Mouse (Mus musculus): ENCODE data around the gene Gucy2e. TPM values are rescaled to one million over a fixed set of nuclear protein-coding genes. Genes with fewer than 3 reads are reported as not detected.

The Gucy2e gene
- polyA plus RNA-seq, 1 experiment from 2014 or later: not detected

DNA sequence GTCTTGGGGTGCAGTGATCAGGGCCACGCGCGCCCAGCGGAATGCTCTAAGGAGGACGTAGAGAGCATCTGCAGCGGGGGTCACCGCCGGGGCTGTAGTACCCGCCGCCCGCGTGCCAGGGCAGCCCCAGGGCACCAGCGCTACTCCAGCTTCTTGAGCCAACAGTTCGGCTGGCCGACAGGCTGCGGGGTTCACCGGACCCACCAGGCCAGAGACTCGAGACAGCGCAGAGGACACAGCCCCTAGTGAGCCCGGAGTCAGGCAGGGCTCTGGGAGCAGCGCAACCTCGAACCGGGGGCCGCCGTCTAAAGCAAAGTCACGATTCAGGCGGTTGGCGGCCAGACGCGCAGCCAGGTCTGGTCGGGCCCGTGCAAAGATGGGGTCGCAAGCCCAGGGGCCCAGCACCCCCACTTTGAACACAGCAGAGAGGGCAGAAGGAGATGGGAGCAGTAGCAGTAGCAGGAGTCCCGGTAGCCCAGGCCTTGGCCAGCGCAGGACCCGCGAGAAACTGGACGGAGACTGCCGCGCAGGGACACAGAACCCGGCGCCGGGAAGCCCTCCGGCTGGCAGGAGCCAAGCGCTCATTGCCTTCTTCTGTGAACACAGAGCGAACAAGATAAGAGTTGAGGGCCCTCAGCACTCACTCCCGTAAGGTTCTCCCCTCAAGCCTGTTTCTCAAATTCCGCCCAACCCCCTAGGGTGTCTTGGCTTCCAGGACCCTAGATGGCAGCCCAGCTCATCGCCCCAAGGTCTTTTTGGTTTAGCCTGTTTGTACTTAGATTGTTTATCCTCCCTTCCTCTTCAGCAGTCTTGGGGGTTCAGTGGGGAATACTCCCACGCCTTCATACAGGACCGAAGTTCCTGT lies 543 bp downstream of the Gucy2e start:
- Histone ChIP-seq H3K4me3 (replicated peaks) (peak overlapping the region; percentile 36), H3K27me3 (peaks cover 79% of the 10 kb centered on the region), H3K4me2 (peak overlapping the region; percentile 61), H3K4me1 (replicated peaks) (peaks cover 16% of the 10 kb centered on the region), H3K9me3 (replicated peaks) (no peaks in the 10 kb centered on the region), H3K9ac (no peak overlapping the region), H3K27ac (no peak overlapping the region), H3K36me3 (no peaks in the 10 kb centered on the region)
- WGBS (ENCODE audit: insufficient replicate concordance): 5% methylated on average over 51 of the region's 51 CpGs
- no peak for DNase-seq
- ATAC-seq (ENCODE audit: low read depth): no peak

DNA sequence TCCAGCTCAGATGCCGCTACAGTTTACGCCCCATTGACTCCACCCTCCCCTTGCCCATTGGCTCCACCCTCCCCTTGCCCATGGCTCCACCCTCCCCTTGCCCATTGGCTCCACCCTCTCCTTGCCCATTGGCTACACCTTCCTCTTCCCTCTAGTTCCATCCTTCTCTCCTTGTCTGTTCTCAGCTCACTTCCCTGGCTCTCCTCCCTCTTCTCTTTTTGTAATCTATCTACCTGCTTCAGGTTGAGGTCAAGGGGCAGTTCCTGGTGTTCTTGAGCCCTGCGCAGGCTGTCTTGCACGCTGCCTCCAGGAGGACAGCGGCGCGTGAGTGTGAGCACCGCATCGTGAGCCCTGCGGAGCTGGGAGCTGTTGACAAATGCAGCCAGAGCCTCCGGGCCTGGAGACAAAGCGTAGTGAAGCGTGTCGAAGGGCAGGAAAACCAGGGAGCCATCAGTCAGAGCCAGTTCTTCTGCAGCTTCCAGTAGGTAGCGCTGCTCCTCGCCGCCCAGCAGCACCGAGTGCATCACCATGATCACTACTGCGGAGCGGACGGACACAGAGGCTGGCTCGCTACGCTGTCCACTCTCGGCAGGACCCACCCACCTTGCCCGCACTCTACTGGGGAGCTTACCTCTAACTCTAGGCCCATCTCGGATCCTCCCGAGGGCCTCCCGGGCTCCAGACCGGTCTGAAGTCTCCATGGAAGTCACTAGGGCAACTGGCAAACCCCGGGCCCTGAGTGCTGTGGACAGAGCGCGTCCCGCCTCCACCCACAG lies 1.4 kb downstream of the Gucy2e start:
- WGBS (ENCODE audit: insufficient replicate concordance): 3% methylated on average over 33 of the region's 33 CpGs
- Histone ChIP-seq H3K4me2 (peak overlapping the region; percentile 61), H3K27me3 (peaks cover 83% of the 10 kb centered on the region), H3K4me1 (replicated peaks) (peaks cover 16% of the 10 kb centered on the region), H3K9me3 (replicated peaks) (no peaks in the 10 kb centered on the region), H3K4me3 (replicated peaks) (peak overlapping the region; percentile 36), H3K27ac (no peak overlapping the region), H3K36me3 (no peaks in the 10 kb centered on the region), H3K9ac (no peak overlapping the region)
- ATAC-seq (ENCODE audit: low read depth): peak; percentile 88
- DNase-seq: peak; percentile 66

DNA sequence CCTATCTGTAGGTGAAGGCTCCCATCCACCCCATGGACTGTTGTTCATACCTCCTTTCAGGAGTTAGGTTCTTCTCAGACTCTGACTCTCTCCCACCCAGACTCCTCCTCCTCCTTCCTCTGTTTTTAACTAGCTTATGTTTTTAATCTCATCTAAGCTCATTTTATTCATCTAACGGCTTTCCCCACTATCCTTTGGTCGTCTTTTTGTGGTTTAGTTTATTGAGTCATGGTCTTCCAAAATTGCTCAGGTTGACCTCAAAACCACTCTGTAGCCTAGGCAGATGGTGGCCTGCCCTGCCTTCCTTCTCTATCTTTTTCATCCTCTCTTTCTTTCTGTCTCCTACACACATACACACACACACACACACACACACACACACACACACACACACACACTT lies 3.7 kb downstream of the Gucy2e start:
- Histone ChIP-seq H3K4me2 (no peak overlapping the region), H3K27me3 (peaks cover 78% of the 10 kb centered on the region), H3K9ac (no peak overlapping the region), H3K4me3 (replicated peaks) (no peak overlapping the region), H3K27ac (no peak overlapping the region), H3K4me1 (replicated peaks) (peaks cover 16% of the 10 kb centered on the region), H3K9me3 (replicated peaks) (no peaks in the 10 kb centered on the region), H3K36me3 (no peaks in the 10 kb centered on the region)
- 19% methylated on average over 2 of the region's 2 CpGs for WGBS (ENCODE audit: insufficient replicate concordance)
- no peak for DNase-seq
- ATAC-seq (ENCODE audit: low read depth): no peak

DNA sequence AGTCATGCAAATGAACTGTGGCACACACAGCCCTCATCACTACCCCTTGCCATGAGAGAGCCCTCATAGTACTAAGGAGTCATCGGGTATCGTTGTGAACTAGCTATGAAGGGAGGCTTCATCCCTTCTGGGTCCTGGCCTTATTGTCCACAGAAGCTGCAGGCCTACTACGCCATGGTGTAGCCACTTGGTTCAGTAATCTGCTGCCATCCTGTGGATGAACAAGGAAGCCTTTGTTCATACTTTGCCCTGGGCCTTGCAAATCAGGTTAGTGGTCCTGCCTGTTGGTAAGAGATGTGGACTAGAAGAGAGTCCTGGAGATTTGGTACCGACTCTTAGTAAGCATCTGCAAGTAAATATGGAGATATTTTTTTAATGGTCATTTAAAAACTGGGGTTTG lies 6.4 kb downstream of the Gucy2e start:
- H3K4me1 ChIP-seq (replicated peaks): peaks cover 7% of the 10 kb centered on the region
- no peak overlapping the region for H3K4me3 ChIP-seq (replicated peaks)
- DNase-seq (no peak), ATAC-seq (ENCODE audit: low read depth) (no peak)
- H3K27me3 ChIP-seq: peaks cover 67% of the 10 kb centered on the region
- no peaks in the 10 kb centered on the region for H3K36me3 ChIP-seq
- no peaks in the 10 kb centered on the region for H3K9me3 ChIP-seq (replicated peaks)
- no peak overlapping the region for H3K4me2 ChIP-seq
- H3K27ac ChIP-seq: no peak overlapping the region
- H3K9ac ChIP-seq: no peak overlapping the region
- 61% methylated on average over 4 of the region's 4 CpGs for WGBS (ENCODE audit: insufficient replicate concordance)

DNA sequence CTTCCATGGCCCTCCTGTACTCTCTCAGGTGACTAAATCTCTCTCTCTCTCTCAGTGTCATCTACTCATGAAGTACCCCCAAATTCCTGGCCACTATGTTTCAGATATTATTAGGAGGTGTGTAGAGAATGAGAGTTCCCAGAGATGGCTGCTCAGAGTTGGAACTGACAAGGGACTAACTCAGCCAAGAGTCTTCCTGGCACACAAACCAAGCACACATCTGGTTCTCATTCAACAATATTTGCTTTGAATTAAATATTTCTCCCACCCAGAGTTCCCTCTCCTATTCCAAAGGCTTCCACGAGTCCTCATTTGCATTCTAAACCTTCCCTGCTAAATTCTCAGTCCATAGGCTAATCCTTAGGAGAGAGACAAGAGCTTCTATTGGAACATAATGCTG lies 11.1 kb downstream of the Gucy2e start:
- H3K9me3 ChIP-seq (replicated peaks): no peaks in the 10 kb centered on the region
- 55% methylated on average over 1 of the region's 1 CpGs for WGBS (ENCODE audit: insufficient replicate concordance)
- H3K4me2 ChIP-seq: no peak overlapping the region
- ATAC-seq (ENCODE audit: low read depth) (no peak), DNase-seq (no peak)
- H3K27ac ChIP-seq: no peak overlapping the region
- H3K4me1 ChIP-seq (replicated peaks): no peaks in the 10 kb centered on the region
- H3K9ac ChIP-seq: no peak overlapping the region
- H3K36me3 ChIP-seq: no peaks in the 10 kb centered on the region
- no peak overlapping the region for H3K4me3 ChIP-seq (replicated peaks)
- peaks cover 28% of the 10 kb centered on the region for H3K27me3 ChIP-seq

DNA sequence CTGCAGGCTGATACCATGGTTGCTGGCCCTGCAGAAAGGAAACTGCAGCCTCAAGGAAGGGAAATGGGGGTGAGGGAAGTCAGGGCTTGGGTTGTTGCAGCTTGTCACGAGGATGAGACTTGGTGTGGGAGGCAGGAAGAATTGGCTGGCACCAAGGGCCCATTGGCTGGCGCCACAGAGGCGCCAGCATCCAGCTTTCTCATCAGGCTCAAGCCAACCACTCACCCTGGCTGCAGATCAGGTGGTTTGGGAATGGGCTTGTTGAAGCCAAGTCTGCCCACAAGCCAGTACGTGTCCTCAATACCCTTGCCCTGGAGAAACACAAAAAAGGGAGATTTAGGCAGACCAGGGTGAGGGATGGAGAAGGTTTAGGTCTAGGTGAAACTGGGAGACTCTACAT lies 13.7 kb downstream of the Gucy2e start:
- Histone ChIP-seq H3K36me3 (no peaks in the 10 kb centered on the region), H3K9me3 (replicated peaks) (no peaks in the 10 kb centered on the region), H3K27ac (no peak overlapping the region), H3K9ac (no peak overlapping the region), H3K27me3 (peaks cover 18% of the 10 kb centered on the region; the same call in 1 of the 2 replicates), H3K4me2 (no peak overlapping the region), H3K4me3 (replicated peaks) (no peak overlapping the region), H3K4me1 (replicated peaks) (no peaks in the 10 kb centered on the region)
- WGBS (ENCODE audit: insufficient replicate concordance): 63% methylated on average over 4 of the region's 4 CpGs
- no peak for DNase-seq
- no peak for ATAC-seq (ENCODE audit: low read depth)

DNA sequence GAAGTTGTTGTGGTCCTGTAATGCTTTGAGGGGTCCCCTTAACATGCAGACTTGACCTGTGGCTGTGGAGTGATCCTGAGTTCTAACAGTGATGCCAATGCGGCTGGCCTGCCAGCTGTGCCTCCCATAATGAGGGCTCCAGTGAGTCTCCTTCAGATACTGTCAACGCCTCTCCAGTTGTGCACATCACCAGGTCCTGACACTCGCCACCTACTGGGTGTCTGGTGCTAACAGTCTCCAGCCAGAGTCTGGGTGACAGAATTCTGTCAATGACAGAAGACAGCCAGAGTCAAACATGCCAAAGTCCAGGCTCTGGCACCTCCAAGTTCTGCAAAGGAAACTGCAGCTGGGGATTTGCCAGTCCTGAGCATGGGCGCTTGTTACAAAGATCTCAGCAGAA lies 15.8 kb downstream of the Gucy2e start:
- Histone ChIP-seq H3K4me1 (replicated peaks) (no peaks in the 10 kb centered on the region), H3K27me3 (0 out of 2 replicates have a peak, but pooled peaks cover 2% of the 10 kb centered on the region), H3K4me3 (replicated peaks) (no peak overlapping the region), H3K27ac (no peak overlapping the region), H3K4me2 (no peak overlapping the region), H3K9ac (no peak overlapping the region), H3K9me3 (replicated peaks) (no peaks in the 10 kb centered on the region), H3K36me3 (no peaks in the 10 kb centered on the region)
- 60% methylated on average over 4 of the region's 4 CpGs for WGBS (ENCODE audit: insufficient replicate concordance)
- DNase-seq (no peak), ATAC-seq (ENCODE audit: low read depth) (no peak)

DNA sequence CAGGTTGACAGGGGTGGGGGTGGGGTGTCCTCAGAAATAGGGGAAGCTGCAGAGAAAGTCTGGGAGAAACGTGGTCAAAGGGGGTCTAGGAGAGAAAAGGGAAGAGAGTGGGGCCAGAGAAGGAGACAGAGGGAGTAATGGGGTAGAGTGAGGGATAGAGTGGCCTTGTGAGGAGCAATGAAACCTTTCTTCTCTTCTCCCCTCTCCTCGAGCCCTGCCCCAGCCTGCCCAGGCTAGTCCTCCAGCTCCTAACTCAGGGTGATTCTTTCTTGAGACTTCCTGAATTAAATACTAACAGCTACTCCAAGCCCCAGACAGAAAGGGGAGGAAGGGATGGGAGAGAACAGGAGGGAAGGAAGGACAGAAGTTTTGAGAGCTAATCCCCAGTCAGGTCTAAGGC lies 18.2 kb downstream of the Gucy2e start:
- H3K9ac ChIP-seq: no peak overlapping the region
- ATAC-seq (ENCODE audit: low read depth) (no peak), DNase-seq (no peak)
- H3K36me3 ChIP-seq: no peaks in the 10 kb centered on the region
- H3K27me3 ChIP-seq: 0 out of 2 replicates have a peak, but pooled peaks cover 2% of the 10 kb centered on the region
- H3K4me2 ChIP-seq: no peak overlapping the region
- H3K9me3 ChIP-seq (replicated peaks): no peaks in the 10 kb centered on the region
- no peaks in the 10 kb centered on the region for H3K4me1 ChIP-seq (replicated peaks)
- no peak overlapping the region for H3K4me3 ChIP-seq (replicated peaks)
- no peak overlapping the region for H3K27ac ChIP-seq
- 14% methylated on average over 2 of the region's 2 CpGs for WGBS (ENCODE audit: insufficient replicate concordance)

DNA sequence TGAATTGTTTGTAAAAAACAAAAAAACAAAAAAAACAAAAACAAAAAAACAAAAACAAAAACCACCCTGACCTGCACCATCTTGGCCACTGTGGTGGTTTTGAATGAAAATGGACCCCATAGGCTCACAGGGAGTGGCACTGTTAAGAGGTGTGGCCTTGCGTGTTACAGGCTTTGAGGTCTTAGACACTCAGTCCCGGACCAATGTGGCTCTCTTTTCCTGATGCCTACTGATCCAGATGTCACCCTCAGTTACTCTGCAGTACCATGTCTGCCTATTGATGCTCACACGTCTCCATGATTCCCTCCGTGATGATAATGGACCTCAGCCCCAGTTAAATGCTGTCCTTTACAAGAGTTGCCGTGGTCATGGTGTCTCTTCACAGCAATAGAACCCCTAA lies 19.4 kb downstream of the Gucy2e start:
- DNase-seq (no peak), ATAC-seq (ENCODE audit: low read depth) (no peak)
- Histone ChIP-seq H3K36me3 (no peaks in the 10 kb centered on the region), H3K4me2 (no peak overlapping the region), H3K27ac (no peak overlapping the region), H3K9ac (no peak overlapping the region), H3K4me3 (replicated peaks) (no peak overlapping the region), H3K27me3 (0 out of 2 replicates have a peak, but pooled peaks cover 2% of the 10 kb centered on the region), H3K9me3 (replicated peaks) (no peaks in the 10 kb centered on the region), H3K4me1 (replicated peaks) (no peaks in the 10 kb centered on the region)
- WGBS (ENCODE audit: insufficient replicate concordance): 73% methylated on average over 5 of the region's 5 CpGs

DNA sequence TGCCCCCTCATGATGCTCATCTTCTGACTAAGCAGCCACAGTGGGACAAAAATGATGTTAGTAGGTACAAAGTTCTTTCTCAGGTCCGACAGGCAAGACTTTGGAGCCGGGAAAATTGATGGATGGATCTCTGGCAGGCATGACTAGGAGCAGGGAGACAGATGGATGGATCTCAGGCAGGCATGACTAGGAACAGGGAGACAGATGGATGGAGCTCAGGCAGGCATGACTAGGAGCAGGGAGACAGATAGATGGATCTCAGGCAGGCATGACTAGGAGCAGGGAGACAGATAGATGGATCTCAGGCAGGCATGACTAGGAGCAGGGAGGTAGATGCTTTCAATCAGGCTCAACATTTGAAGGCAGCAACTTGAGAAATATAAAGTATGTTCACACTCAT lies 25.4 kb downstream of the Gucy2e start:
- 22% methylated on average over 2 of the region's 2 CpGs for WGBS (ENCODE audit: insufficient replicate concordance)
- Histone ChIP-seq H3K4me2 (no peak overlapping the region), H3K9me3 (replicated peaks) (no peaks in the 10 kb centered on the region), H3K27ac (no peak overlapping the region), H3K9ac (no peak overlapping the region), H3K4me1 (replicated peaks) (no peaks in the 10 kb centered on the region), H3K27me3 (peaks cover 7% of the 10 kb centered on the region), H3K4me3 (replicated peaks) (no peak overlapping the region), H3K36me3 (no peaks in the 10 kb centered on the region)
- DNase-seq: no peak
- ATAC-seq (ENCODE audit: low read depth): no peak

DNA sequence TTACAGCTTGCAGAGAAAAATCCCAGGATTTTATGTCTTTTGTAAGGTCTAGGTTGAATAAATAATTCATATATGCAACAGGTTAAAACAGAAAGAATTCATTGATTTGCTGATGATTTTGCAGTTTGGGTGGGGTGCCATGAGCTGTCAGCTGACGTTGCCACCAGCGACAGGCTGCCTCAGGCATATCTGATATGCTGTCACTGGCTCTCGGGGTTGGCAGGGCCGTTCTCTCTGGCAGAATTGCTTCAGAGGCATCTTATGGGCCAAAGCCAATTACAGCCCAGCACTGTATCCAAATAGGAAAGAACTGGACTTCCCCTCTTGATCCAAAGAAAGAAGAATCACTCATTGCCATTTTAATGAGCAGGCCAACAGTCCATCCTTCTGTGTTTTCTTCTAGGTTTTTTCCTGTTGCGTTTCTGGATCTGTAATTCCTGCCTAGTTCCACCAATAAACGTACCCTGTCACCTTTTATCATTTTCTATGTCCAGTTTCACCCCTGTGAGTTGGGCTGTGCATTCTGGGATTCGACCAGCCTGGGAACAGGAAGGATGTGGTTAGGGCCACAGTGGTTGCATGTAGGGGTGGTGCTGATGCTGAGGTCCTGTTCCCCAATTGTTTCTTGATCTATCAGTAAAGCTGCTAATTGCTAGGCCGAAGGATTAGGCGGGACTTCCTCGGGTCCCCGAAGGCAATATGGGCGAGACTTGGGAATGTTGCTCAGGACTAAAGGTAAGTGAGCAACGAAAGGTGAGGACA lies 34.2 kb downstream of the Gucy2e start:
- no peak overlapping the region for H3K27ac ChIP-seq
- H3K36me3 ChIP-seq: no peaks in the 10 kb centered on the region
- DNase-seq: no peak
- H3K4me3 ChIP-seq (replicated peaks): no peak overlapping the region
- H3K4me1 ChIP-seq (replicated peaks): no peaks in the 10 kb centered on the region; the same call in 1 of the 2 replicates
- 24% methylated on average over 13 of the region's 13 CpGs for WGBS (ENCODE audit: insufficient replicate concordance)
- no peaks in the 10 kb centered on the region for H3K9me3 ChIP-seq (replicated peaks)
- no peak overlapping the region for H3K9ac ChIP-seq
- H3K27me3 ChIP-seq: peaks cover 28% of the 10 kb centered on the region
- no peak for ATAC-seq (ENCODE audit: low read depth)
- H3K4me2 ChIP-seq: no peak overlapping the region
